Mouse (Mus musculus): ENCODE data around the gene Aes.
A peak's percentile ranks its signal among the peaks of the same experiment; 100 is the strongest.

Gene Aes

GRCm38 (mm10) chr10:81559163-81559626 lies at the start of gene Aes:
Gene Aes (plus strand): TSS chr10:81559488.
- peak; percentile 76 for DNase-seq

- no peak for DNase-seq
Measured at GRCm38 (mm10) chr10:81510246-81510810, 49.0 kb upstream of the Aes start.

GRCm38 (mm10) chr10:81513798-81514197 lies 45.5 kb upstream of the Aes start:
- DNase-seq = no peak

GRCm38 (mm10) chr10:81517227-81517626 lies 42.1 kb upstream of the Aes start:
- DNase-seq = no peak

- peak; percentile 80 for DNase-seq
Measured at GRCm38 (mm10) chr10:81518546-81518945, 40.7 kb upstream of the Aes start.

GRCm38 (mm10) chr10:81519227-81519977 lies 39.9 kb upstream of the Aes start:
- DNase-seq = no peak

GRCm38 (mm10) chr10:81519978-81520365 lies 39.3 kb upstream of the Aes start:
- no peak for DNase-seq

- DNase-seq = no peak
Measured at GRCm38 (mm10) chr10:81523142-81523541, 36.1 kb upstream of the Aes start.

GRCm38 (mm10) chr10:81523570-81523969 lies 35.7 kb upstream of the Aes start:
- no peak for DNase-seq

GRCm38 (mm10) chr10:81524051-81524605 lies 35.2 kb upstream of the Aes start, which contains the start of gene Gna15:
Gene Gna15 (minus strand): TSS chr10:81524225.
- DNase-seq = no peak

- DNase-seq = no peak
Measured at GRCm38 (mm10) chr10:81525017-81525694, 34.1 kb upstream of the Aes start.

- peak; percentile 80 for DNase-seq
Measured at GRCm38 (mm10) chr10:81526779-81527178, 32.5 kb upstream of the Aes start.

GRCm38 (mm10) chr10:81534826-81535225 lies 24.5 kb upstream of the Aes start:
- DNase-seq = no peak

- no peak for DNase-seq
Measured at GRCm38 (mm10) chr10:81536734-81537133, 22.6 kb upstream of the Aes start.

GRCm38 (mm10) chr10:81537429-81537828 lies 21.9 kb upstream of the Aes start:
- no peak for DNase-seq

GRCm38 (mm10) chr10:81538321-81539048 lies 20.8 kb upstream of the Aes start:
- no peak for DNase-seq

GRCm38 (mm10) chr10:81541363-81541762 lies 17.9 kb upstream of the Aes start:
- no peak for DNase-seq

- DNase-seq = no peak
Measured at GRCm38 (mm10) chr10:81541803-81542202, 17.5 kb upstream of the Aes start.

- no peak for DNase-seq
Measured at GRCm38 (mm10) chr10:81542727-81543460, 16.4 kb upstream of the Aes start.

GRCm38 (mm10) chr10:81543633-81544032 lies 15.7 kb upstream of the Aes start:
- DNase-seq = no peak

- DNase-seq = no peak
Measured at GRCm38 (mm10) chr10:81544296-81545160, 14.8 kb upstream of the Aes start.
